Mouse (Mus musculus): ENCODE measurements at regions not wholly inside any gene's neighbourhood (a gene's known extent, or its start where the extent isn't known, plus 50 kb on each side); places are given as distances from the start of the nearest gene placed in this dataset.

GRCm38 (mm10) chr5:63444407-63444806, 204.5 kb upstream of the Nwd2 start:
- TF ChIP-seq CTCF (IDR thresholded peaks at IDR 0.05; ENCODE audit: borderline replicate concordance, extremely low read depth, insufficient read depth, insufficient read length) (no peak), POLR2A (IDR thresholded peaks at IDR 0.05; ENCODE audit: borderline replicate concordance, extremely low read depth, insufficient read depth, insufficient read length, poor library complexity, severe bottlenecking) (no peak)

Data from brain, embryonic 14.5 days (tissue).